Mouse (Mus musculus) MEL (cell line): Measurements from ENCODE around the gene Phf13.

Experiments used
- CTCF ChIP-seq, 3 experiments: IDR thresholded peaks in 2 of 3; conservative IDR thresholded peaks in 1 of 3; 2 replicates each; pipeline ENCODE4 v1.5.1; 2011 to 2012; ENCODE audit warnings: low read length in 3 of 3, low read depth in 2 of 3, mild to moderate bottlenecking in 2 of 3, improper control_type of control experiment in 1 of 3, inconsistent platforms in 1 of 3, mixed read lengths in 1 of 3, moderate library complexity in 1 of 3; ENCODE audit not compliant: control insufficient read depth in 1 of 3, insufficient read depth in 1 of 3, poor library complexity in 1 of 3, severe bottlenecking in 1 of 3
- EP300 ChIP-seq, 2 experiments: IDR thresholded peaks; 2 replicates each; pipeline ENCODE4 v1.6.1; 2011; ENCODE audit warnings: improper control_type of control experiment in 2 of 2, low read length in 2 of 2, low read depth in 1 of 2, mild to moderate bottlenecking in 1 of 2
- HCFC1 ChIP-seq: IDR thresholded peaks from 2 replicates; pipeline ENCODE4 v1.6.1; 2012; ENCODE audit warnings: low read depth, mild to moderate bottlenecking, inconsistent platforms, low read length, improper control_type of control experiment, moderate library complexity
- NELFE ChIP-seq: IDR thresholded peaks from 2 replicates; pipeline ENCODE4 v1.6.1; 2011; ENCODE audit warnings: low read depth, low read length, improper control_type of control experiment
- POLR2A ChIP-seq, 2 experiments: IDR thresholded peaks; 2 replicates each; pipeline ENCODE4 v1.6.1; 2011 to 2012; ENCODE audit warnings: low read length in 2 of 2, mild to moderate bottlenecking in 2 of 2, control low read depth in 1 of 2, improper control_type of control experiment in 1 of 2, low read depth in 1 of 2, moderate library complexity in 1 of 2; ENCODE audit not compliant: control insufficient read depth in 1 of 2, insufficient read depth in 1 of 2, poor library complexity in 1 of 2
- POLR2AphosphoS5 ChIP-seq: IDR thresholded peaks from 2 replicates; pipeline ENCODE4 v1.6.1; 2012; ENCODE audit warnings: low read depth, borderline replicate concordance, mild to moderate bottlenecking, inconsistent platforms, low read length, moderate library complexity, mixed read lengths
- TAL1 ChIP-seq: IDR thresholded peaks from 2 replicates; pipeline ENCODE4 v1.6.1; 2012; ENCODE audit warnings: mild to moderate bottlenecking, inconsistent platforms, low read length, moderate library complexity, mixed read lengths
- ZC3H11A ChIP-seq: IDR thresholded peaks from 2 replicates; pipeline ENCODE4 v1.6.1; 2012; ENCODE audit warnings: low read depth, mild to moderate bottlenecking, inconsistent platforms, low read length, improper control_type of control experiment
- ZMIZ1 ChIP-seq: IDR thresholded peaks from 2 replicates; pipeline ENCODE4 v1.6.1; 2012; ENCODE audit warnings: low read depth, mild to moderate bottlenecking, inconsistent platforms, low read length, improper control_type of control experiment, moderate library complexity
- ZNF384 ChIP-seq: IDR thresholded peaks from 2 replicates; pipeline ENCODE4 v1.6.1; 2012; ENCODE audit warnings: low read depth, mild to moderate bottlenecking, inconsistent platforms, low read length, improper control_type of control experiment

DNA sequence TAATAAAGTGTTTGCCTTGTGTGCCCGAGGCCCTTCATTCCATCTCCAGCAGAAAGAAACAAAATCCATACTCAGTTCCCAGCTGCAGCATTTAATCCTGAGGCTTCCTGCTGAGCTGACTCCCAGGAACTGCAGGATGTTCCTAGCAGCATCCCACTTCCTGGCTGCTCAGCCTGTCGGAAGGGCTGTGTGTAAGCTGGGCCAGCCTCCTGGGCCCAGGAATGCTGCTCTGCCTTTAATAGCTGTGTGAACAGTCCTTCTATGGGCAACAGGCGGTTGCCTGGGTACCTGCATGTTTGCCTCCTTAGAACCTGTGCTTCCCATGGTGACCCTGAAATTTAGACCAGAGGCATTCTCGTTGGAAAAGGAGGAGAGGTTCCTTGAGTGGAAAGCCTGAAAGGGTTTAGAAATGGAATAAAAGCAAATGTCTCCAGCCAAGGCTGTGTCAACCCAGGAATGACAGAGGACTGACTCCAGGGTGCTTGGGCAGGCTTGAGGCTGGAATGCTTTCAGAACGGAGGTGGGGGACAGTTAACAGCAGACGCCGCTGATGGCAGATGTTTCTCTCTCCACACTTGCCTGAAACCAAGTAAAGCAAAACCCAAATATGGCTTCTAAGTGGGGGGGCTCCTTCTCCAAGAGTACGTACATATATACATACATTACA lies 11.6 kb upstream of the Phf13 start:
- no peak for TF ChIP-seq EP300 (IDR thresholded peaks at IDR 0.05; ENCODE audit: low read depth in 1 of 2, low read length in 2 of 2)
- TF ChIP-seq ZNF384 = no peak
- TF ChIP-seq POLR2AphosphoS5 = no peak
- TF ChIP-seq ZMIZ1 = no peak
- TF ChIP-seq CTCF (IDR thresholded peaks at IDR 0.05 in 2 of 3, conservative IDR thresholded peaks at IDR 0.05 in 1 of 3; ENCODE audit: control insufficient read depth in 1 of 3, insufficient read depth in 1 of 3, low read depth in 2 of 3, low read length in 3 of 3, poor library complexity in 1 of 3, severe bottlenecking in 1 of 3) = no peak
- TF ChIP-seq POLR2A (IDR thresholded peaks at IDR 0.05; ENCODE audit: control insufficient read depth in 1 of 2, insufficient read depth in 1 of 2, low read depth in 1 of 2, low read length in 2 of 2, poor library complexity in 1 of 2) = no peak
- no peak for TF ChIP-seq TAL1
- no peak for TF ChIP-seq NELFE
- TF ChIP-seq ZC3H11A = no peak
- TF ChIP-seq HCFC1 = no peak
